Mouse (Mus musculus) right cerebral cortex, adult 2 months (tissue): ENCODE measurements at regions not wholly inside any gene's neighbourhood (a gene's known extent, or its start where the extent isn't known, plus 50 kb on each side); places are given as distances from the start of the nearest gene placed in this dataset.

ENCODE experiments used
- DNase-seq, 2 experiments: peaks; one replicate each; pipeline ENCODE4 v3.0.0; 2021 to 2022; ENCODE audit warnings: low spot score in 2 of 2

DNA sequence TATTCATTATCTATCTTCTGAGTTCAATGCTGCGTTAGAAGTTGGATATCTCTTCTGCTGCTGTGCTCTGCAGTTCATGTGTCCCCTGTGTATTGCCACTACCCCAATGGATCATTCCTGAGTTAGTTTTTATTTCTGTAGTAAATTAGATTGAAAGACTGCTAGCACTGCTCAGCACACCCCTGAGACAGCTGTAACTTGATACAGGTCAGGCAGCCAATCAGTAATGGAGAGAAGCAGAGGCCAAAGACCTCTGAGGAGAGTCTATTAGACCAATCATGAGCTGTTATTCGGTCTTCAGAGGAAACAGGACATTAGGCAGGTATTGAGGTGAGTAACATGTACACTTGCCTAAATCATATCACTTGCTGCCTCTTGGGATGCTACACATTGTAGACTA, 837.5 kb upstream of the Chordc1 start:
- DNase-seq: no peak

DNA sequence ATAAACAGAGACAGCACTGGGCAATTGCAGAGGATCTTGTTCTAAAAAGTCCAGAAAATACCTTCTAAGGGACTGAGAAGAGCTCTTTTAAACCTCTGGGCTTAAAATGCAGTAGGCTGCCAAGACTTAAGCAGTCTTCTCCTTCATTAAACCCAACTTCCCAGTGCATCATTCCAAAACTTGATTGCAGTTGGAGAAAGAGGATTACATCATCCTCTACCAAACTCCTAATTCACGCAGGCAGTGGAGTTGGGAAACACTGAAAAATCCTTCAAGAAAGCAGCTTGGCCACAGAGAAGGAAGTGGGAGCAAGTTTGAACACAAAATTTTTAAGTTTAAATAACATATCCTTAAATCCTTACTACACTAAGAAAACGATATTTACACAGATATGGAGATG, 825.5 kb upstream of the Chordc1 start:
- DNase-seq: no peak

DNA sequence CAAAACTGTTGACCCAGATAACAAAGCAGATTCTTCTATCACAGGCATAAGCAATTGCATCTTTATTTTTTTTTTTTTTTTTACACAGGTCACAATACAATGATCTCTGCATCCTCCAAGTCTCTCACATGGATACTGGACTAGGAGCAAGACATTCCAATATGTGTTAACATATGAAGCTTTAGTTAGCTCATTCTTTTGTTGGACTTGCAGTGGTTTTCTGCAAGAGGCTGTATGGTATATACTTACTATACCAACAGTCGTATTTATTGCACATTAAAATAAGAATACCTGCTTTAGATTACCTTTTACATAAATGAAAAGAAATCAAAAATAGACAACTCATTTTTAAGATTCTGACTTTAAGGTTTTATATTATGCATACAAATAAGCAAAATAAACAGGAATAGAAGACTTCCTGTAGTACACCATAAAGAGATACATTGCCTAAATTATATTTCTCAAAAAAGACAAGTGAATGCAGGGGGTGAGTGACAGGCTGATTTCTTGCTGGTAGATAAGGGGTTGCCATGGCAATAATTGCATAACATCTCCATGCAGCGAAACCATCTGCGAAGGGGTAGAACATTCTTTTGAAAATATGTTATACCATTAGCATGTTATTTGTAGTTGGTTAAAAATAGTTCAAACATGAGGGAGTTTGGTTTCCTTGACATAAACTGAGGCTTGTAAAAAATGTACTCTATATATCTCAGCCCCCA, 807.1 kb upstream of the Chordc1 start:
- DNase-seq: peak; percentile 11 to 31

DNA sequence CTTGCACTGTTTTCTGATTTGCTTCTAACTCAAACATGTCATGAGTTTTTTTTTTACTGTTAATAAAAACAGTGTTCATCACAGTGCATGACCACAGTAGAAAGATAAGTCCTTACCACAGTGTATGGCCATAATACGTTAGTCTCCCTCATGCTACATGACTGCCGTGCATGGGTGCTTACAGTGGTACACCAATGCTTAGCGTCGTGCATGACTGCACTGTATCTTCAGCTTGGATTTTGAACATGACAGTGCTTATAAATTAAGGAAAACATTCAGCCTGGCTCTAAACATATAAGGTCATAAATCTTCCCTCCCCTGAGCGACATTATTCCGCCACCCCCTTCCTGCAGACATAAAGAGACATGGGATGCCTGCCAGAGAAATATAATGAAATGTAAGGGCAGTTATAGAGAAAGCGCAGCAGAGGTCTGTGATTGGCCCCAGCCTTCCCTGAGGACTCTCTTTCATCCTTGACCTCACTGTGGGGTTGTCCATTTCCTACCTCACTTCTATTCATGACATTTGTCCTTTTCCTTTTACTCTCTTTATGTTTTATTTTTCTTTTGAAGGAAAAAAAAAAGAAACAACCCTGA, 791.7 kb upstream of the Chordc1 start:
- no peak for DNase-seq

DNA sequence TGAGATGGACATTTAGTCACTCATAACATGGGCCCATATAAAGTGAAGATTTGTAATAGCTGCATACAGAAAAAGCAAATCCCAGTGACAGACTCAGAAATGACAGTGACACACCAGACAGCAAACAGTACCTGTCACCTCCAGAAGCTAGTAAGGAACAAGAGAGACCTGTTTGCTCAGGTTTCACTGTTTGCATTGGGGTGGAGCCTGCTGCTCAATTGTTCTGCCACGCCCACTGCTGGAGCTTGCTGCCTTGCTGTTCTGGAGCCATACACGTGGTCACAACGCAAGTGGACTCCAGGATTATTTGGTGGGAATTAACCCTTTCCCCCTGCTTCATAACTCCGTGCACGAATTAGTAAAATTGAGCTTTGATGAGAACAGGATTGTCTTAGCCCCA, 783.2 kb upstream of the Chordc1 start:
- DNase-seq: no peak

DNA sequence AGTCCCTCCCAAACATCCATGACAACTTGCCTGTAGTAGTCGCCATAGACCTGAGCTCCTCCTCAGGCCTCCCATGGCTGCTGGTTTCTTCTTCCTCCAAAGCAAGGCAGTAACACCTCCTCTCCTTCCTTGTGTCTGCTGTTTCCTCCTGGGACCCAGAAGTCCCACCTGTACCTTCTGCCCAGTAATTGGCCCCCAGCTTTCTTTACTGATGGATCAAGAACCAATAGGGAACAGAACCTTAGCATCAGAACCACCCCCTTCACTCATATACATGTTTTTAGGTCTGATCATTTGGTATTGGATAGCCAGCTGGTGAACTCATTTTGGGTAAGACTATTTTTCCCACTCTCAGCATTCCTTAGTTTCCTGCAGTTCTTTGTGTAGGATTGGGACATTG, 735.7 kb upstream of the Chordc1 start:
- no peak for DNase-seq

DNA sequence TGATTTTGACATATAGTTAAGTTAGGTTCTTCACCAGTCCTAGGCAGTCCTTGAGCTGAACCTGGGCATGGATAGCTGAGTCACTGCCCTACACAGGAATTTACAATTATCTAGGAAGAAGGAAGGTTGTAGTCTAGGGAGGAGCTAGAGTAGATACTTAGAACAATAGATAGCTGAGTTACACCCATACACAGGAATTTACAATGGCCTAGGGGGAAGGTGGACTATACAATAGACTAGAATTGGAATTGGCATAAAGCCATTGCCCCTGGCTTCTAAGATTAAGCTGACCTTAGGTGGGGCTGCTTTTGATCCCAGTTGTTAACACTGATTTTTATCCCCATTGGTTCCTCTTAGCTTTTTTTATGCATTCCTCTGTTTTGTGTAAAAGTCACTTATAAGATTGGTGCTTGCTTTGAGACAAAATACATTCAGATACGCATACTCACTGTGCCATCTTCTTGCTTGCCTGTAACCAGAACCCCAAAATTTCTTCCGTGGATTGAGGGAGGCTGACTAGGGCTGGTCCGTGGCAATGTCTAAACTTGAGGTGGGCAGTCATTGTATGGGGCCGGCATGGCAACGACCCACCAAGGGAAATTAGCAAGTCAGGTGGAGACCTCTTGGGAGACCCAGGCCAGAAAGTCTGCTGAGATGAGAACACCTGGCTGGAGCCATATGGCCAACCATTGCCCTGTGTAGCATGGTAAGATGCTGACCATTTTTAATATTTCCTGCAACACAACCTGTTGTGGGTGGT, 734.1 kb upstream of the Chordc1 start:
- no peak for DNase-seq

DNA sequence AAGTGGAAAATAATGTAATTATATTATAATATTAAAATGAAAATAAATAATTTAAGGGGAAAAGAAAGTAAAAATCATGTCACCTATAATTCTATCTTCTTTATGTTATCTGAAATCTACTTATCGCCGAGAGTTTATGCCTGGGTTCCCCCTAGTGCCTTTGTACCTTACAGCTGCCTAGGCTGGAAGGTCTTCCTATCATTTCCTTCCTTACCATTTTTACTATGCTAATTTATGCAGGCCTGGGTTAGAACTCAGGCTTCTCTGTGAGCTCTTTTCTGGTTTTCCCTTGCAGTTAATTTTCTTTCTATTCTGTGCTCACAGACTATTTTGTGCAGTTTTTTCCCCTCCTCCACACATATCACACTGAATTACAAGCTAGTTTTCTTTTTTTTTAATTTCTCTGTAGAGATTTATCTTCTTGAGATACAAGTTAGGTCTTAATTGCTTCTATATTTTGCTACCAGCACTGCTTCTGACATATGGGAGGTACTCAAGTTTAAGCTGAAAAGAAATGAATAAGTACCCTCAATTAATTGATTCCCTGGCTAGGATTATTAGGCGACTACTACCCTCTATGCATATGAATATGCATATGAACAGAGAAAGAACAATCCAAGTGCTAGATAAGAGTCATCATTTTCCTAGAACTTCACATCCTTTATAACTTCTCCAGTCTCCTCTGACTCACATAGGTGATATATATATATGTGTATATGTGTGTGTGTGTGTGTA, 724.0 kb upstream of the Chordc1 start:
- no peak for DNase-seq

DNA sequence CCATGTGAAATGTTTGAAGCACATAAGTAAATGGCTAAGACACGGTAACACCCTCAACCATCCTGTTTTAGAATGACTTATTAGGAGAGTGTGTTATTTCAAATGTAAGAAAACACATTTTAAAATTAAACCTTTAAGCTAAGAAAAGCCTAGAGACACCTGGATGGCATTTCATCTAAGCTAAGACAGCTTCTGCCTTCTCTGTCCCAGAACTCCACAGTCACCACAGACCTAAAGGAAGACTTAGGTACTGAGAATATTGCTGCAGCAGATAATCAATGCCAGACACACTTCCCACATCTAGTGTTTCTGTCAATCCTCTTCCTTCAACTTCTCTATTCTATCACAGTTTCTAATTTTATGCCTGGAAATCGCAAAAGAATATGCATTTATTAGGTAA, 704.4 kb upstream of the Chordc1 start:
- DNase-seq: no peak

DNA sequence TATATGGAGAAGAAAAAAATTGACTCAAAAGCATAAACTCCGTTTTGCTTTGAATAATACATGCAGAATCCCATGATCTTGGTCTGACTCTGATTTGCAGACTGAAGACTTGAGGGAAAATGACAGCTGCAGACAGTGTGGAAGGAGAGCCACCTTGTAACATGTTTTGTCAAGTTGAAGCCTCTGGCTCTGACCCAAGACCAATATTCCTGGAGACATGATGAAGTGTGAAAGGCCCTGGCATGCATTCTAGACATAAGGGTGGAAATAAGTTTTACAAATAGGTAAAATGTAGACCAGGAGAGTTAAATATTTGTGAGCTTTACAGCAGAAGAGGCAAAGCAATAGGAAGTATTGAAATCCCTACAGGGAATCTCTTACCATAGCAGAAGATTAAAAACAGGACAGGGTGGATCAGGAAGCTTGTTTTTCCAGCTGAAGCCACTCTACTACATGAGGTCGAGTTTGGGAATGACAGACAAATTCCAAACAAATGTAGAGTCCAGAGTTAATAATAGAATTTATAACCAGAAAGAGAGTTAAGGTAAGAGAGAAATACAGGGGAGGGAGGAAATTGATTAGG, 703.9 kb upstream of the Chordc1 start:
- DNase-seq: no peak

DNA sequence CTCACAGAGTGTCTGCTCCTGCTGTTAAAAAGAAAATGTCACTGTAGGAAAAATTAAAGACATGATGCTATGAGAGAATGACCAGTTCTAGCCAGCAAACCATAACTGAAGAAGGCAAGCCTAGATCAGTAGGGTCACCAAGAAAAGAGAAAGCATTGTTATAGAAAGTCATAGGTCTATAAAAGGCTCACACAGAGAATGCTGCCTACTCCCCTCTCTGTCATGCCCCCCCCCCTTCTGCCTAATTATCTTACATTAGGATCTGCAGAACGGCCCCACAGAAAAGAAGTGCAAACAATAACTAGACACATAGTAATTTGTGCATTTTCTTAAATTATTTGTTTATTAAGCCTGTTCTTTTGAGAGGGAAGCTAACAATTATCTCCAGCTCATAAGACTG, 680.8 kb upstream of the Chordc1 start:
- no peak for DNase-seq

DNA sequence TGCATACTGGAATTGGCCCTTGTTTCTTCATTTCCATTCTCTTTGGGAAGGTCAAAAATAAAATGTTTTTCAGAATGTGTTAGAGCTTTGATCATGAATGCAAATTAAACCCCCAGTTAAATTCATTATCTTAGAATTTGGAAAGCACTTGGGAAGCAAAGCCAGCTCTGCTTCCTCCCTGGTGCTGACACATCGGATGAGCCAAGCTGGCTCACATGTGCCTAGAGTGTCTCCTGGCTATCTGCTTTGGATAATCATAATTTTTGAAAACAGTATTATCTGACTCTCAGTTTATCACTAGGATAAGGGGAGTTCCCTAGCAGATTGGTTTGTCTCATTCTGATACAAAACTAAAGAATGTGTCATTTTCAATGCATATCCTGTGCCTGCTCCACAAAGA, 649.4 kb upstream of the Chordc1 start:
- DNase-seq: no peak

DNA sequence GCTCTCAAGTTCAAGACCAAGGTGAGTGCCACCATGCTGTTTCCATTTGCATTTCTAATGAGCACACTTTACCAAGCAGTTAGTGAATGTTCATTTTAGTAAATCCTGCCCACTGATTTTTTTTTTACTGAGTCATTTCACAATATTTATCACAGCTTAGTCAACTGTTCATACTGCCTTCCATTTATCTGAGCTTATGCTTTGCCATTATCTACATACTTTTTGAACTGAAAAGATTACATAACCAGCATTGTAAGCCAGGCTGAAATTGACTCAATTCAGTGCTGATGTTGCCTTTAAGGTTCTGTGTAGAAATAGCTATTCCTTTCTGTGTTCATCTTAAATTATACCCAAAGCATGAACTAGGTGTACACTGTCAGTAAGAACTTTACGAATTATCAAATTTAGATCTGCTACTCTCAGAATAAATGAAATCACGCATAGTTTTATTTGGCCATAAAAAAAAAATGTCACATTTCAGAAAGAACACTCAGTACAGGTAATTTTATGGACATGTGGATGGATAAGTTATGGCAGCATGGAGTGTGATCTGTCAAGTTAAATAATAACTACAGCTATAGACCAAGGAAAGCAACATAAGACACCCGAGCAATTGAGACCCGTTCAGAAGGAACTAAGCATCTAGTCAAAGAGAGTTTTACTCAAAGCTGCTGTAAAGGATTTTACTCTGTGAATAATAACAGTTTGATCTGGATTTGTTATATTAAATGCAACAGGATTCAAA, 645.9 kb upstream of the Chordc1 start:
- DNase-seq: no peak

DNA sequence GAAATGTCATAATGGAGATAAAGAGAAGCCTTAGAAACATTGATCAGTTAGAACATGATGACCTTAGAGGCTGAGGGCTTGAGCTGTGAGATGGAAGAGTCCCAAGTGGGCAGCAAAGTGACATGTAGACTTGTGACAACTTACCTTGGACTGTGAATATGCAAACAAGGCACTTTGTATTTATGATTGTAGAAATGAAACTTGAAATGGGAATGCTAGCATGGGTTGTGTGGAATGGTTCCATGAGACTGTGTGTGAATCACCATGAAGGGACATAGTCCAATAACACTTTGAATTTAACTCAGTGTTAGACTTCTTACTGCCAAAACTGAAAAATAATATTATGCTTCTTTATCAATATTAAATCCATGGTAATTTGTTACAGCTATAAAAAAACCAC, 638.1 kb upstream of the Chordc1 start:
- DNase-seq: no peak

DNA sequence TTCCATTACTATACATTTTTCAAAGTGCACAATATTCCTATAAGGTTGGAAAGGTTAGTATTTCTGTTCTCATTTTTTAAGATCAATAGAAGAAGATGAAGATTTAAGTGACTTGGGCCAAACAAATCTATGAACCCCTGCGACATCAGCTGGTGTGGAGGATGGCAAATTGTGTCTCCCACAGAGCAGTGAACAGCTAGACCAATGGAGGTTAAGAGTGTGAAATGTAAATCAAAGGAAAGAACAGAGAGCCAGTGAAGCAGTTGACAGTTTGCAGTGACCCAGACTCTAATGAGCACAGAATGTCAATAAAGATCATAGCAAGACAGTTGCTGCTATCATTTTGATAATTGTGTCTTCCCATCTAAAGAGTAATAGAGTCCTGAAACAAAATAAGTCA, 627.8 kb upstream of the Chordc1 start:
- DNase-seq: no peak

DNA sequence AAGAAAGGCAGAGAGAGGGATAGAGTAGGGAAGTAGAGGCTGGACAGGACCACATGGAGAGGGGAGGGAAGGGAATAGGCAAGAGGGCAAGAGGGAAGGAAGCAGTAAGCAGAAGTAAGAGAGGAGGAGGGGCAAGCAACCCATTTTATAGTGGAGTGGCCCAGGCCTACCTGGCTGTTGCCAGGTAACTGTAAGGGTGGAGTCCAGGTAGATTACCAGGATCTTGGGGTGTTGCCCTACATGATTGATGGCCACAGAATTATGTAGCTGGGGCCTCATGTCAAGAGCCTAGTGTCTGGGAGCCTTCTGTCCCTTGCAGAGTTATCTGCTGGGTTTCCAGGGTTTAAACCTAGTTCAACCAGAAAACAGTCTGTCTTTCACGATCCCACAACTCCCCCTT, 623.7 kb upstream of the Chordc1 start:
- DNase-seq: no peak

DNA sequence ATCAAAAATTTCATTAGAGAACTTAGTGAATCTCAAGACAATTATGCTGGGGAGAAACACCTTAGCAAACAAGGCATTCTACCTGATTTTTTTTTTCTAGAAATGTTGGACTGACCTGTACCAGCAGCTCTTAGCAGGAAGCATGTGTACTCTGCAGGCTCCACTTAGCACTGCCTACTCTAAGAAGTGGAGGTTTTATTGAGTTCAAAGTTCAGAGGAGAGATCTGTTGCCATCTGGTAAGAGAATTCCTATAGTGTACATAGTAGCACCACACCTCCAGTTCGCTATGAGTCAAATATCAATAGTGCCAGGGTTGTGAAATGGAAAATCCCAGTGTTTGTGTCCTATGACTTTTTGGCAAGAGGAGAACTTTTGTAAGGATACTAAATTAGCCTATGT, 616.4 kb upstream of the Chordc1 start:
- no peak for DNase-seq
